Mouse (Mus musculus) left cerebral cortex, adult 9 months (tissue): ENCODE measurements at regions not wholly inside any gene's neighbourhood (a gene's known extent, or its start where the extent isn't known, plus 50 kb on each side); places are given as distances from the start of the nearest gene placed in this dataset.

Experiments used
- DNase-seq, 2 experiments: peaks; one replicate each; pipeline ENCODE4 v3.0.0; 2022; ENCODE audit warnings: low spot score in 2 of 2

- DNase-seq: peak in 1 of 2 experiments; percentile 22
These were observed 694.1 kb upstream of the Gm21833 start for GRCm38 (mm10) chr16:82133955-82134665.

- DNase-seq: no peak
These were observed 692.9 kb upstream of the Gm21833 start for GRCm38 (mm10) chr16:82135255-82135654.

GRCm38 (mm10) chr16:82182797-82183196 lies 645.4 kb upstream of the Gm21833 start:
- DNase-seq: no peak

- DNase-seq: no peak
These were observed 595.3 kb upstream of the Gm21833 start for GRCm38 (mm10) chr16:82232916-82233315.

- no peak for DNase-seq
These were observed 584.3 kb upstream of the Gm21833 start for GRCm38 (mm10) chr16:82243851-82244250.
